Mouse (Mus musculus) Muller cell, postnatal 12 days (primary cell): ENCODE data around the gene Bbs9.
A peak's percentile ranks its signal among the peaks of the same experiment; 100 is the strongest.

Source experiments
- DNase-seq: peaks from one replicate; pipeline ENCODE4 v3.0.0-alpha.2; 2015; ENCODE audit errors: inconsistent ontology term

The Bbs9 gene

GRCm38 (mm10) chr9:22468170-22468898 is 7.2 kb upstream of the Bbs9 start:
- DNase-seq, result peak; percentile 89

- DNase-seq, result no peak
Observed at GRCm38 (mm10) chr9:22468899-22469259, 6.6 kb upstream of the Bbs9 start.

- no peak for DNase-seq
Observed at GRCm38 (mm10) chr9:22469643-22470042, 5.9 kb upstream of the Bbs9 start, which contains the start of gene Rp9. TSS of gene Rp9 (minus strand) at chr9:22469743.

GRCm38 (mm10) chr9:22476265-22476664 is 750 bp downstream of the Bbs9 start:
- DNase-seq, result no peak

GRCm38 (mm10) chr9:22478946-22479345 is 3.4 kb downstream of the Bbs9 start:
- no peak for DNase-seq

- DNase-seq, result no peak
Observed at GRCm38 (mm10) chr9:22483866-22484561, 8.5 kb downstream of the Bbs9 start.

GRCm38 (mm10) chr9:22484562-22485308 is 9.2 kb downstream of the Bbs9 start:
- no peak for DNase-seq

GRCm38 (mm10) chr9:22486211-22486610 is 10.7 kb downstream of the Bbs9 start:
- DNase-seq, result no peak

- no peak for DNase-seq
Observed at GRCm38 (mm10) chr9:22488963-22489362, 13.4 kb downstream of the Bbs9 start.

- DNase-seq, result no peak
Observed at GRCm38 (mm10) chr9:22494203-22494807, 18.8 kb downstream of the Bbs9 start.

- DNase-seq, result no peak
Observed at GRCm38 (mm10) chr9:22495133-22495532, 19.6 kb downstream of the Bbs9 start.

- no peak for DNase-seq
Observed at GRCm38 (mm10) chr9:22497021-22497767, 21.7 kb downstream of the Bbs9 start.

- no peak for DNase-seq
Observed at GRCm38 (mm10) chr9:22502972-22503371, 27.5 kb downstream of the Bbs9 start.

GRCm38 (mm10) chr9:22503581-22503980 is 28.1 kb downstream of the Bbs9 start:
- no peak for DNase-seq

GRCm38 (mm10) chr9:22505574-22505973 is 30.1 kb downstream of the Bbs9 start:
- DNase-seq, result no peak

- DNase-seq, result no peak
Observed at GRCm38 (mm10) chr9:22515076-22515475, 39.6 kb downstream of the Bbs9 start.

GRCm38 (mm10) chr9:22518394-22519041 is 43.0 kb downstream of the Bbs9 start:
- peak; percentile 14 for DNase-seq

- no peak for DNase-seq
Observed at GRCm38 (mm10) chr9:22523460-22523859, 47.9 kb downstream of the Bbs9 start.

- no peak for DNase-seq
Observed at GRCm38 (mm10) chr9:22530734-22531489, 55.4 kb downstream of the Bbs9 start.

GRCm38 (mm10) chr9:22532112-22532511 is 56.6 kb downstream of the Bbs9 start:
- DNase-seq, result no peak
